ENCODE assay signal across 7 mouse cellular contexts in the genomic region with DNA sequence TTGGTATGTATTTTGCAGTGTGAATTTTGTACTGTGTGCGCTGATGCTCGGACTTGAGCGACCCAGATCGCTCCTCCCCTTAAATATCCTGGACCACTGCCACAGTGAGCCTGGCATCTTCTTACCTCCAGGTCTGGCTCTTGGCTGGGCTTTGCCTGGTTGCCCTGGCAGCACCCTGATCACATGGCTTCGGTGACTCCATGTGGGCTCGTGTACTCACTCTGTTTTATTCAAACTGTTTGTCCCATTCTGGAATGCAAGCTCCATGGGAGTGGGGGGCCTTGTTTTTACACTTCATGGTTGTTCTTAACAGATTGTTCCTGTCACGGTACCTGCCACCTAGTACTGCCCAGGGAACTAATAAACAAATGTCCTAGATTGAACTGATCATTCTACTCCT. TPM values are rescaled to one million over a fixed set of nuclear protein-coding genes. Genes with fewer than 3 reads are reported as not detected.
DNase-seq lines count a peak whose midpoint lies in the region; ATAC-seq lines count a peak whose summit lies in the region.

No protein-coding gene starts in this region.

- no peak for ATAC-seq in megakaryocyte progenitor cell, adult 5-6 weeks (replicated peaks; ENCODE audit: poor library complexity)

- intact Hi-C loops in gastrocnemius, postnatal 14 days (cut with DNase I; ENCODE audit: low total_unique reads), result no loop called here

- peak; percentile 65 to 79 for DNase-seq in lung, adult 18-20 months
- DNase-seq in lung, postnatal 25 days (ENCODE audit: low spot score), result no peak
- peak; percentile 85 for DNase-seq in adrenal gland, postnatal 36 days
- peak; percentile 68 for DNase-seq in gastrocnemius, postnatal 14 days
- DNase-seq in skeletal muscle tissue, adult 2 months (ENCODE audit: low read depth, low spot score), result peak; percentile 96
- no peak for DNase-seq in adipocyte (ENCODE audit: low spot score)

RNA-seq across cellular contexts. Expression of gene Slc25a33, which starts 1.3 kb away (rescaled TPM):
- total RNA-seq in adrenal gland, postnatal 36 days (2021), result 10 to 100 TPM; 18.3 to 31.6 TPM
- total RNA-seq in gastrocnemius, postnatal 14 days (2021), result 10 to 100 TPM; 10.5 to 12.0 TPM
- total RNA-seq in megakaryocyte progenitor cell, adult 5-6 weeks (2015), result 4.9 and 8.6 TPM in 2 replicates
- 3.8 and 6.2 TPM in 2 replicates for total RNA-seq in megakaryocyte progenitor cell, adult 5-6 weeks (2017)

RNA-seq across cellular contexts. Expression of gene Tmem201, which starts 37.5 kb away (rescaled TPM):
- 10 to 100 TPM; 29.7 to 31.6 TPM for total RNA-seq in adrenal gland, postnatal 36 days (2021)
- 10 to 100 TPM; 37.3 to 40.4 TPM for total RNA-seq in gastrocnemius, postnatal 14 days (2021)
- 10.9 and 12.4 TPM in 2 replicates for total RNA-seq in megakaryocyte progenitor cell, adult 5-6 weeks (2015)
- total RNA-seq in megakaryocyte progenitor cell, adult 5-6 weeks (2017), result 8.5 and 8.8 TPM in 2 replicates

Comparison
In these comparisons a context has a peak if more than half of its experiments do, and no peak if none do; other contexts are left out.
1. DNase-seq: peak in lung, adult 18-20 months (2 of 2), adrenal gland, postnatal 36 days (2 of 2), gastrocnemius, postnatal 14 days (single experiment) and skeletal muscle tissue, adult 2 months (single experiment); none in lung, postnatal 25 days (single experiment) and adipocyte (single experiment).